Mouse (Mus musculus) Patski (cell line): Measurements from ENCODE around the gene Gpn3. TPM values are rescaled to one million over a fixed set of nuclear protein-coding genes. Genes with fewer than 3 reads are reported as not detected.

Experiments
- ATAC-seq: fragments of 100-300 bp; one replicate; pipeline ENCODE4 v1.8.0; 2021
- CTCF ChIA-PET: fragments of 350-600 bp; sonication (Branson Sonifier 250); formaldehyde crosslinking; loops from one replicate; lab custom pipeline; 2022; ENCODE audit warnings: inconsistent platforms; lab: Charles Lee
- POLR2A ChIA-PET: fragments of 350-600 bp; sonication (Branson Sonifier 250); formaldehyde crosslinking; loops from one replicate; lab custom pipeline; 2022; ENCODE audit warnings: antibody characterized with exemption, inconsistent platforms; lab: Charles Lee
- DNase-seq: peaks from one replicate; pipeline ENCODE4 v3.0.0-alpha.2; 2011; ENCODE audit warnings: low read depth, low spot score
- H3K27me3 ChIP-seq: fragments of 371-371 bp; one replicate; pipeline ENCODE4 v1.5.1; 2021
- CTCF ChIP-seq: fragments of 100-300 bp; IDR thresholded peaks from one replicate; pipeline ENCODE4 v1.5.1; 2021
- in situ Hi-C: fragments of 300-500 bp; cut with MboI; formaldehyde crosslinking; loops from 3 replicates; pipeline ENCODE4 v1.11.1; 2018; ENCODE audit warnings: low pct_unique_long_range_greater_than_20kb, mixed read lengths
- polyA plus RNA-seq: library from polyadenylated mRNA; unstranded; gene quantifications from one replicate; pipeline ENCODE4 v1.2.3, GENCODE M21; 2021

Gpn3 gene
- polyA plus RNA-seq, 1 experiment from 2014 or later = 29.0 TPM

DNA sequence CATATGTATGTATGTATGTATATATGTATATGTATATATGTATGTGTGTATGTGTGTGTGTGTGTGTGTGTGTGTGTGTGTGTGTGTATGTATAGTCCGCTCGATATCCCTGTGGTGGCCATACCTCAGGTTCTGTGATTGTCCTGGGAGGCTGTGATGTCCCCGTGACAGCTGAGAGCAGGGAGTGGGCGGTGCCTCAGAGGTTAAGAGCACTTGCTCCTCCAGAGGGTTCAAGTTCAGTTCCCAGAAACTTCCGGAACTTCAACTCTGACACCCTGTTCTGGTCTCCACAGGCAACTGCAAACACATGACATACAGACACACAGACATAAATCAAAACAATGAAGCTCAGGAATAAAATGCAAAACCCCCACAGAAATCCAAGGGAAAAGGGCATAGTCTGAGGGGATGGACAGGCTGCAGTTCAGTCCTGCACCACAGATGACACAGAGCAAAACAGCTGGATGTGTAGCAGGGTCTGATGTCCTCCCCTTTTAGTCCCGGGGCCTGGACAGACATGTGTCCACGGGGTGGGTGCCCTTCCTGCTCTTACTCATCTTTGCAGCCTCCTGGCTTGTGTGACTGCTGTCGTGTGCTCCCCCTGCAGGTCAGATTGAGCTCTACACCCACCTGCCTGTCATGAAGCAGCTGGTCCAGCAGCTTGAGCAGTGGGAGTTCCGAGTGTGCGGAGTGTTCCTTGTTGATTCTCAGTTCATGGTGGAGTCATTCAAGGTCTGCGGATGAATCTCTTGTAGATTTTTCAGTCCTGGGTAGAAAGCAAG, 7.9 kb downstream of the Gpn3 start:
- no peak for DNase-seq
- in situ Hi-C loops = no loop called here
- H3K27me3 ChIP-seq = no peaks in the 10 kb centered on the region
- CTCF ChIA-PET = interaction anchor here (0.9 to 2.2 kb wide), 16 partner anchors 9 to 127 kb away, joined by 3 to 15 read pairs (median 5); partner anchors contain the start of genes Arpc3 and Gpn3
- POLR2A ChIA-PET = interaction anchor here (1.0 kb wide), 1 partner anchor 63 kb away, joined by 3 read pairs; no protein-coding TSS in a partner anchor
- no peak for TF ChIP-seq CTCF
- no peak for ATAC-seq

DNA sequence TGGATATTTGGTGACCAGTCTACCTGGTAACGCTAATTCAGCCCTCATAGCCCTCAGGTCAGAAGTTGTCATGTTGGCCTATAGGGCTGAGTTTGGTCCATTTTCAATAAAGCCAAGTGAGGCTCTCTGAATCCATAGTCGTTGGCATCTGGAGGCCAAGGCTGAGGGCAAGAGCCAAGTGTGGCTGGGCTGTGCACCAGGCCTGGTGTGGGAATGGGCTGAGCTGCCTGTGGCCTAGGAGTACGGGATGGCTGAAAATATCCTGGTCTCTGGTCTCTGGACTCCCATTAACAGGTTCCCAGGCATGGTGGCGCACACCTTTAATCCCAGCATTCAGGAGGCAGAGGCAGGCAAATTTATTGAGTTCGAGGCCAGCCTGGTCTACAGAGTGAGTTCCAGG, 18.3 kb downstream of the Gpn3 start:
- ChIA-PET CTCF (interaction anchor here (0.9 to 1.4 kb wide), 5 partner anchors 8 to 122 kb away, joined by 3 to 7 read pairs (median 4); no protein-coding TSS in a partner anchor), POLR2A (no interaction called here)
- TF ChIP-seq CTCF = no peak
- ATAC-seq = no peak
- no peaks in the 10 kb centered on the region for H3K27me3 ChIP-seq
- DNase-seq = no peak
- in situ Hi-C loops = no loop called here

- no peak for TF ChIP-seq CTCF
- in situ Hi-C loops = no loop called here
- DNase-seq (no peak), ATAC-seq (no peak)
- ChIA-PET CTCF (interaction anchor here (0.9 to 1.4 kb wide), 4 partner anchors 9 to 47 kb away, joined by 3 to 7 read pairs (median 4); no protein-coding TSS in a partner anchor), POLR2A (no interaction called here)
- H3K27me3 ChIP-seq = no peaks in the 10 kb centered on the region
These were observed 19.0 kb downstream of the Gpn3 start for GRCm38 (mm10) chr5:122390671-122391070.

GRCm38 (mm10) chr5:122391178-122391785, 19.6 kb downstream of the Gpn3 start:
- POLR2A ChIA-PET = interaction anchor here (0.6 kb wide), 5 partner anchors 111 to 945 kb away, joined by 3 read pairs; partner anchors contain the start of gene Atp2a2
- TF ChIP-seq CTCF = no peak
- CTCF ChIA-PET = interaction anchor here (0.6 to 2.2 kb wide), 8 partner anchors 9 to 260 kb away, joined by 3 to 15 read pairs (median 3); no protein-coding TSS in a partner anchor
- ATAC-seq (no peak), DNase-seq (no peak)
- in situ Hi-C loops = no loop called here
- H3K27me3 ChIP-seq = no peaks in the 10 kb centered on the region

GRCm38 (mm10) chr5:122391786-122392180, 20.1 kb downstream of the Gpn3 start, which contains the start of gene Arpc3:
Gene Arpc3 (plus strand): TSS chr5:122391878.
- no peaks in the 10 kb centered on the region for H3K27me3 ChIP-seq
- ATAC-seq (peak; percentile 65), DNase-seq (no peak)
- peak; percentile 99 for TF ChIP-seq CTCF
- POLR2A ChIA-PET = interaction anchor here (0.6 to 0.8 kb wide), 6 partner anchors 20 to 945 kb away, joined by 3 to 4 read pairs (median 3); partner anchors contain the start of genes Atp2a2, Fam216a and Gpn3
- in situ Hi-C loops = no loop called here
- CTCF ChIA-PET = interaction anchor here (0.6 to 2.2 kb wide), 9 partner anchors 10 to 260 kb away, joined by 3 to 15 read pairs (median 3); no protein-coding TSS in a partner anchor

- no peak for TF ChIP-seq CTCF
- CTCF ChIA-PET = interaction anchor here (0.9 to 2.2 kb wide), 6 partner anchors 13 to 743 kb away, joined by 3 to 15 read pairs (median 3); no protein-coding TSS in a partner anchor
- no peaks in the 10 kb centered on the region for H3K27me3 ChIP-seq
- POLR2A ChIA-PET = interaction anchor here (0.5 to 0.8 kb wide), 8 partner anchors 20 to 946 kb away, joined by 3 to 6 read pairs (median 3); partner anchors contain the start of genes Atp2a2, Fam216a and Gpn3
- peak; percentile 28 for ATAC-seq
- DNase-seq = no peak
- in situ Hi-C loops = no loop called here
These were observed 20.7 kb downstream of the Gpn3 start for GRCm38 (mm10) chr5:122392227-122393004.

- TF ChIP-seq CTCF = peak; percentile 96
These were observed 22.2 kb downstream of the Gpn3 start for GRCm38 (mm10) chr5:122393887-122394286.

GRCm38 (mm10) chr5:122396791-122397190, 25.1 kb downstream of the Gpn3 start:
- ATAC-seq (no peak), DNase-seq (no peak)
- in situ Hi-C loops = no loop called here
- ChIA-PET CTCF (interaction anchor here (1.6 kb wide), 1 partner anchor 16 kb away, joined by 4 read pairs; no protein-coding TSS in a partner anchor), POLR2A (interaction anchor here (0.6 kb wide), 1 partner anchor 97 kb away, joined by 3 read pairs; no protein-coding TSS in a partner anchor)
- no peak for TF ChIP-seq CTCF
- H3K27me3 ChIP-seq = no peaks in the 10 kb centered on the region

More at GRCm38 (mm10) chr5:122393887-122394286, 22.2 kb downstream of the Gpn3 start:
- ChIA-PET CTCF (interaction anchor here (1.0 to 1.4 kb wide), 3 partner anchors 10 to 121 kb away, joined by 3 read pairs; no protein-coding TSS in a partner anchor), POLR2A (no interaction called here)
- H3K27me3 ChIP-seq = no peaks in the 10 kb centered on the region
- in situ Hi-C loops = no loop called here
- no peak for DNase-seq
- no peak for ATAC-seq

DNA sequence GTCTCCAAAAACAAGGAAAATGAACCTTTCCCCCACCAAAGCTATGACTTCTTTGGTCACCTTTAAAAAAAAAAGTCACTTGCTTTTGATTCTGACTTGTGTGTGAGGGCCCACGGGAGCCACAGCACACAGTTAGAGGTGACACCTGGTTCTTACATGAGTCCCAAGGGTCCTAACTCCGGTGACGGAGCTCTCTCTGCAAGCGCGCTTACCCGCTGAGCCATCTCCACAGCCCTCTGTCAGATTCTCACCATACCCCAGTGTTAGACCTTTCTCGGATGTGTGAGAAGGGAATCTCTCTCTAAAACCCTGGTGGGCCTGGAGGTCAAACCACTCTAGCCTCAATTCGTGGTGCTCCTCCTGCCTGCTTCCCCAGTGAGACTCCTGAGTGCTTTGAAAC, 25.8 kb downstream of the Gpn3 start:
- in situ Hi-C loops = no loop called here
- CTCF ChIA-PET = interaction anchor here (1.6 kb wide), 1 partner anchor 15 kb away, joined by 4 read pairs; no protein-coding TSS in a partner anchor
- no peak for TF ChIP-seq CTCF
- ATAC-seq = no peak
- DNase-seq = no peak
- POLR2A ChIA-PET = no interaction called here
- H3K27me3 ChIP-seq = no peaks in the 10 kb centered on the region
